Mouse (Mus musculus) G1E (cell line): Measurements from ENCODE around the gene Gcnt1. TPM values are rescaled to one million over a fixed set of nuclear protein-coding genes. Genes with fewer than 3 reads are reported as not detected.

ENCODE experiments used
- ATAC-seq: 2 replicates; pipeline ENCODE4 v1.8.0; 2016; ENCODE audit warnings: mild to moderate bottlenecking; ENCODE audit not compliant: insufficient number of reproducible peaks, poor library complexity, low FRiP score, severe bottlenecking; ENCODE audit errors: extremely low read depth
- DNase-seq: peaks from one replicate; pipeline ENCODE4 v3.0.0; 2012; ENCODE audit warnings: low spot score
- H3K27me3 ChIP-seq: 2 replicates; pipeline ENCODE4 v1.6.1; 2012; ENCODE audit warnings: mild to moderate bottlenecking, low read length, inconsistent platforms; ENCODE audit not compliant: insufficient read depth
- H3K36me3 ChIP-seq: replicated peaks from 2 replicates; pipeline ENCODE3; 2012; ENCODE audit warnings: mild to moderate bottlenecking, inconsistent platforms
- H3K4me1 ChIP-seq: 2 replicates; pipeline ENCODE4 v1.6.1; 2012; ENCODE audit warnings: low read depth, low read length, inconsistent platforms, mixed read lengths; ENCODE audit not compliant: insufficient read depth
- H3K4me3 ChIP-seq: 2 replicates; pipeline ENCODE4 v1.5.1; 2012; ENCODE audit warnings: low read depth, mild to moderate bottlenecking, inconsistent platforms, low read length, moderate library complexity, mixed read lengths
- H3K9me3 ChIP-seq: replicated peaks from 2 replicates; pipeline ENCODE4 v1.6.1; 2012; ENCODE audit warnings: inconsistent platforms
- CTCF ChIP-seq: IDR thresholded peaks from 2 replicates; pipeline ENCODE4 v1.5.1; 2012; ENCODE audit warnings: low read depth, low read length, inconsistent platforms, mixed read lengths
- GATA1 ChIP-seq: IDR thresholded peaks from 2 replicates; pipeline ENCODE4 v1.6.1; 2012; ENCODE audit warnings: borderline replicate concordance, low read length, inconsistent platforms, mixed read lengths
- GATA2 ChIP-seq: IDR thresholded peaks from 2 replicates; pipeline ENCODE4 v1.6.1; 2012; ENCODE audit warnings: low read depth, low read length, inconsistent platforms, borderline replicate concordance
- POLR2AphosphoS5 ChIP-seq: IDR thresholded peaks from 2 replicates; pipeline ENCODE4 v1.6.1; 2012; ENCODE audit warnings: low read depth, low read length, inconsistent platforms; ENCODE audit not compliant: insufficient replicate concordance
- TAL1 ChIP-seq: conservative IDR thresholded peaks from 2 replicates; pipeline ENCODE4 v1.6.1; 2012; ENCODE audit warnings: low read depth, low read length, inconsistent platforms, mixed read lengths
- polyA plus RNA-seq: library from polyadenylated mRNA; stranded (reverse); fragments of >175 nt; gene quantifications from 2 replicates; pipeline ENCODE4 v1.2.3, GENCODE M21; 2012
- total RNA-seq, 2 experiments: library from RNA; stranded (forward) in 1 of 2; stranded (reverse) in 1 of 2; fragments of 200-1000 nt in 1 of 2; fragments of >200 nt in 1 of 2; fragmentation: Nextera tagmentation in 1 of 2; gene quantifications; 2 replicates each; pipeline ENCODE4 v1.2.3; 2014 to 2017

Gene Gcnt1
- total and polyA plus RNA-seq, 3 experiments = 2.8 to 209 (median 176) TPM

- H3K4me3 ChIP-seq = no peak overlapping the region
- H3K27me3 ChIP-seq = peaks cover under 1% of the 10 kb centered on the region; the same call in 1 of the 2 replicates
- H3K9me3 ChIP-seq = no peaks in the 10 kb centered on the region
- peak; percentile 15; the same call in 1 of the 2 replicates for ATAC-seq
- no peaks in the 10 kb centered on the region for H3K36me3 ChIP-seq
- H3K4me1 ChIP-seq = peaks cover 39% of the 10 kb centered on the region
- no peak for DNase-seq
- TF ChIP-seq GATA1 = no peak
- no peak for TF ChIP-seq GATA2
- TF ChIP-seq TAL1 = no peak
- TF ChIP-seq CTCF = peak; percentile 88
- TF ChIP-seq POLR2AphosphoS5 = no peak
These were observed 7.9 kb downstream of the Gcnt1 start for GRCm38 (mm10) chr19:17364741-17365140.

- Histone ChIP-seq H3K4me3 (peak overlapping the region; percentile 20; the same call in 1 of the 2 replicates), H3K27me3 (no peaks in the 10 kb centered on the region), H3K4me1 (peaks cover 64% of the 10 kb centered on the region), H3K9me3 (no peaks in the 10 kb centered on the region), H3K36me3 (no peaks in the 10 kb centered on the region)
- ATAC-seq = peak; percentile 58
- TF ChIP-seq GATA1 (no peak), TAL1 (no peak), GATA2 (no peak), CTCF (no peak), POLR2AphosphoS5 (no peak)
- peak; percentile 29 for DNase-seq
These were observed 11.5 kb downstream of the Gcnt1 start for GRCm38 (mm10) chr19:17361181-17361580.

- H3K36me3 ChIP-seq = peaks cover under 1% of the 10 kb centered on the region
- no peaks in the 10 kb centered on the region for H3K9me3 ChIP-seq
- H3K4me3 ChIP-seq = peak overlapping the region; percentile 64; the same call in 1 of the 2 replicates
- H3K27me3 ChIP-seq = no peaks in the 10 kb centered on the region
- peak; percentile 32 for ATAC-seq
- peaks cover 57% of the 10 kb centered on the region for H3K4me1 ChIP-seq
- no peak for TF ChIP-seq POLR2AphosphoS5
- TF ChIP-seq GATA1 = no peak
- TF ChIP-seq TAL1 = no peak
- no peak for TF ChIP-seq CTCF
- TF ChIP-seq GATA2 = no peak
- DNase-seq = peak; percentile 24
These were observed 13.2 kb downstream of the Gcnt1 start for GRCm38 (mm10) chr19:17359315-17359890.

- Histone ChIP-seq H3K27me3 (no peaks in the 10 kb centered on the region), H3K4me1 (peaks cover 68% of the 10 kb centered on the region), H3K4me3 (no peak overlapping the region), H3K9me3 (no peaks in the 10 kb centered on the region), H3K36me3 (peaks cover 17% of the 10 kb centered on the region)
- TF ChIP-seq TAL1 = no peak
- TF ChIP-seq GATA1 = no peak
- no peak for TF ChIP-seq POLR2AphosphoS5
- no peak for TF ChIP-seq CTCF
- no peak for TF ChIP-seq GATA2
- DNase-seq = no peak
- ATAC-seq = no peak
These were observed 15.3 kb downstream of the Gcnt1 start for GRCm38 (mm10) chr19:17357391-17357790.

- Histone ChIP-seq H3K36me3 (peaks cover 20% of the 10 kb centered on the region), H3K27me3 (no peaks in the 10 kb centered on the region), H3K4me1 (peaks cover 67% of the 10 kb centered on the region), H3K4me3 (no peak overlapping the region), H3K9me3 (no peaks in the 10 kb centered on the region)
- TF ChIP-seq TAL1 (no peak), CTCF (no peak), GATA2 (no peak), GATA1 (no peak), POLR2AphosphoS5 (no peak)
- ATAC-seq (no peak), DNase-seq (no peak)
These were observed 15.7 kb downstream of the Gcnt1 start for GRCm38 (mm10) chr19:17356932-17357331.

GRCm38 (mm10) chr19:17355950-17356867, 16.4 kb downstream of the Gcnt1 start:
- Histone ChIP-seq H3K36me3 (peaks cover 27% of the 10 kb centered on the region), H3K27me3 (no peaks in the 10 kb centered on the region), H3K4me3 (peak overlapping the region; percentile 82), H3K4me1 (peaks cover 69% of the 10 kb centered on the region), H3K9me3 (no peaks in the 10 kb centered on the region)
- TF ChIP-seq CTCF (no peak), GATA1 (no peak), TAL1 (no peak), POLR2AphosphoS5 (no peak), GATA2 (no peak)
- ATAC-seq = peak; percentile 48
- DNase-seq = peak; percentile 67
